9 mouse cellular contexts compared by ENCODE assay signal in the genomic region with DNA sequence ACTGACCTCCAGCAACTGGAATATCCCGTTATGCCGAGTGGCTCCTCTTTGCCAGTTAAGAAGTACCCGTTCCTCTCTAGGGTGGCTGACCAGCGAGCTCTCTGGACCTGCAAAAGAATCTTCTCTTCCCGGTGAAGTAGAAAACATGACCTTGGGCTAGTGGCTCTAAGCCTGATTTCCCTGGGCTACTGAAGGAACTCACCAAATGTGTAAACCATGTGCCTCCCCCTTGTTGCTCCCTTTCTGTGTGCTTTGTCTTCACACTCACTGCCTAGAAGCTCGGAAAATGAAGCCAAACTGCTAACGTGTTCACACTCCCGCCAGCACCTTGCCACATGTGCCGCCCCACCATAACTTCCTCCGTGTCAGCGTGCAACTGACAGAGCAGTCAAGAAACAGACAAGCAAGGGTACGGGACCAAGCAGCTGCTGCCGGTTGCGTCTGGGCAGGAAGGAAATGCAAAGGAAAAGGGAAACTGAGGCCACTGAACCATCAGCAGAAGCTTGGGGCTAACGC. TPM values are rescaled to one million over a fixed set of nuclear protein-coding genes. Genes with fewer than 3 reads are reported as not detected.
A peak's percentile ranks its signal among the peaks of the same experiment; 100 is the strongest.
DNase-seq lines count a peak whose midpoint lies in the region; ATAC-seq and TF ChIP-seq lines count a peak whose summit lies in the region.
"Had no signal": no experiment of that assay in that cellular context is flagged by ENCODE, and none has a peak within 500 bp of the region (broad histone marks: within the 10 kb centered on the region; RNA-seq: fewer than 3 reads in every experiment).

No protein-coding gene starts in this region.

- peak overlapping the region; percentile 13; the same call in 1 of the 2 replicates for H3K4me3 ChIP-seq in gastrocnemius, adult 2 months
- H3K4me3 ChIP-seq in limb, embryonic 14.5 days (replicated peaks; ENCODE audit: low read length) = no peak overlapping the region

- TF ChIP-seq CTCF in gastrocnemius, adult 2 months (IDR thresholded peaks at IDR 0.05) = no peak

- H3K9me3 ChIP-seq in limb, embryonic 14.5 days (ENCODE audit: control insufficient read depth, low read length) = no peaks in the 10 kb centered on the region

- H3K27me3 ChIP-seq in limb, embryonic 14.5 days (ENCODE audit: control insufficient read depth, insufficient read depth, low read length) = no peaks in the 10 kb centered on the region

- no peaks in the 10 kb centered on the region for H3K36me3 ChIP-seq in limb, embryonic 14.5 days (ENCODE audit: control insufficient read depth, insufficient read depth, low read length)

- H3K27ac ChIP-seq in gastrocnemius, adult 2 months = no peak overlapping the region
- no peak overlapping the region for H3K27ac ChIP-seq in limb, embryonic 14.5 days (replicated peaks; ENCODE audit: low read depth, low read length)

- WGBS in limb, embryonic 14.5 days = 57% methylated on average over 15 of the region's 15 CpGs

- peak; percentile 34 for ATAC-seq in limb, embryonic 14.5 days (ENCODE audit: low FRiP score, low read depth)

- intact Hi-C loops in gastrocnemius, adult 2 months (cut with DNase I) = loop anchor here (10.0 kb wide), 2 partner anchors 523 to 1163 kb away; no protein-coding TSS in a partner anchor
- intact Hi-C loops in left cerebral cortex, postnatal 14 days (cut with DNase I) = loop anchor here (5.0 kb wide), 2 partner anchors 526 to 1171 kb away; a partner anchor contains a TSS

- H3K9ac ChIP-seq in limb, embryonic 14.5 days (ENCODE audit: low read depth, low read length, severe bottlenecking) = no peak overlapping the region

- H3K4me1 ChIP-seq in limb, embryonic 14.5 days (ENCODE audit: control insufficient read depth, insufficient read depth, low read length) = no peaks in the 10 kb centered on the region

- H3K4me2 ChIP-seq in limb, embryonic 14.5 days (replicated peaks; ENCODE audit: low read depth, low read length, severe bottlenecking) = no peak overlapping the region

- no peak for TF ChIP-seq POLR2A in limb, embryonic 14.5 days (IDR thresholded peaks at IDR 0.05; ENCODE audit: borderline replicate concordance, extremely low read depth, insufficient read depth, insufficient read length)

- DNase-seq in gastrocnemius, adult 2 months = no peak
- DNase-seq in gastrocnemius, adult 8-10 months (ENCODE audit: low spot score in 2 of 2) = no peak
- DNase-seq in thymus, postnatal 0 days (ENCODE audit: low spot score) = peak; percentile 12
- DNase-seq in thymus, postnatal 25 days = no peak
- DNase-seq in limb, embryonic 14.5 days (ENCODE audit: low spot score) = no peak
- DNase-seq in right cerebral cortex, postnatal 4 days = no peak
- no peak for DNase-seq in left cerebral cortex, postnatal 14 days (ENCODE audit: low spot score in 2 of 2)
- DNase-seq in kidney, postnatal 25 days = no peak
- DNase-seq: gastrocnemius, postnatal 36 days had no signal

RNA-seq across cellular contexts. Expression of a gene that starts 47.9 kb away (rescaled TPM):
- 1 to 10 TPM; 6.3 to 9.3 TPM for total RNA-seq in gastrocnemius, adult 2 months (2021)
- 1 to 10 TPM; 7.1 to 9.7 (median 8.6) TPM for total RNA-seq in gastrocnemius, adult 8-10 months (2022)
- 2.5 and 2.8 TPM in 2 replicates for polyA plus RNA-seq in thymus, postnatal 0 days (2015; fragmentation: Nextera tagmentation; extraction: Ambion mirVana)
- 12.6 and 15.1 TPM in 2 replicates for polyA plus RNA-seq in limb, embryonic 14.5 days (2012; rRNA removed)
- polyA plus RNA-seq in limb, embryonic 14.5 days (2014; fragmentation: Nextera tagmentation; extraction: Ambion mirVana) = 7.1 and 7.7 TPM in 2 replicates
- total RNA-seq in left cerebral cortex, postnatal 14 days (2021) = 100 to 1,000 TPM; 104 to 117 TPM

Comparison
In these comparisons a context has a peak if more than half of its experiments do, and no peak if none do; other contexts are left out.
1. RNA of a gene that starts 47.9 kb away (total RNA-seq): 104 to 117 TPM in left cerebral cortex, postnatal 14 days; 6.3 to 9.3 TPM in gastrocnemius, adult 2 months and 7.1 to 9.7 TPM in gastrocnemius, adult 8-10 months; every median in the first group is over 4 times any median in the second.